Mouse (Mus musculus): ENCODE measurements around the gene Tspan15. TPM values are rescaled to one million over a fixed set of nuclear protein-coding genes. Genes with fewer than 3 reads are reported as not detected.

The Tspan15 gene
- total RNA-seq (2021) = 1 to 10 TPM; 3.5 to 6.4 TPM
- long read RNA-seq, experiment 1, transcript Tspan15-201 (8 exons, 3,638 nt) = major isoform, 9 of 18 reads
- long read RNA-seq, experiment 1, partial matches to known transcripts = 0 of 18 reads
- long read RNA-seq, experiment 1, other reads (novel, unspliced or antisense) = 9 of 18 reads
- long read RNA-seq, experiment 2, transcript Tspan15-201 (8 exons, 3,638 nt) = major isoform, 16 of 22 reads
- long read RNA-seq, experiment 2, partial matches to known transcripts = 0 of 22 reads
- long read RNA-seq, experiment 2, other reads (novel, unspliced or antisense) = 6 of 22 reads

- peak; percentile 83 to 92 for DNase-seq
- intact Hi-C loops (cut with DNase I) = no loop called here
Measured at GRCm38 (mm10) chr10:62230708-62231394, at the start of gene Tspan15. Gene Tspan15 (minus strand): TSS chr10:62231251.

GRCm38 (mm10) chr10:62279671-62280070 lies 48.6 kb upstream of the Tspan15 start:
- DNase-seq = no peak
- intact Hi-C loops (cut with DNase I) = no loop called here

DNA sequence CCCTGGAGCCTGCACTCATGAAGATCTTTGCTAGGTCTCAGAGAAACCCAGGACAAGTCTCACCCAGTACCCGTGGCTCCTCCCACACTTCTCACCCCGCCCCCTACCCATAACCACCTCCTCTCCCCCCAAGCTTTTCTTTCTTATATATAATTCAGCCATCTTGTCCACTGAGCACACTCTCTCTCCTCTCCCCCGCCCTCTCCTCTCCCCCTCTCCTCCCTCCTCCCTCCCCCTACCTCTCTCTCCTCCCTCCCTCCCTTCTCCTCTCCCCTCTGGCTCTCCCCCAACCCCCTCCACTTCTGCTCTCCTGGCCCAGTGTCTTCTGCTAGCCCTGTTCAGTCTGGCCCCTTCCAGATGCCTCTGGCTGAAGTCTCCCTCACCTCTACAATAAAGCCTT lies 48.0 kb upstream of the Tspan15 start:
- intact Hi-C loops (cut with DNase I) = no loop called here
- DNase-seq = no peak

DNA sequence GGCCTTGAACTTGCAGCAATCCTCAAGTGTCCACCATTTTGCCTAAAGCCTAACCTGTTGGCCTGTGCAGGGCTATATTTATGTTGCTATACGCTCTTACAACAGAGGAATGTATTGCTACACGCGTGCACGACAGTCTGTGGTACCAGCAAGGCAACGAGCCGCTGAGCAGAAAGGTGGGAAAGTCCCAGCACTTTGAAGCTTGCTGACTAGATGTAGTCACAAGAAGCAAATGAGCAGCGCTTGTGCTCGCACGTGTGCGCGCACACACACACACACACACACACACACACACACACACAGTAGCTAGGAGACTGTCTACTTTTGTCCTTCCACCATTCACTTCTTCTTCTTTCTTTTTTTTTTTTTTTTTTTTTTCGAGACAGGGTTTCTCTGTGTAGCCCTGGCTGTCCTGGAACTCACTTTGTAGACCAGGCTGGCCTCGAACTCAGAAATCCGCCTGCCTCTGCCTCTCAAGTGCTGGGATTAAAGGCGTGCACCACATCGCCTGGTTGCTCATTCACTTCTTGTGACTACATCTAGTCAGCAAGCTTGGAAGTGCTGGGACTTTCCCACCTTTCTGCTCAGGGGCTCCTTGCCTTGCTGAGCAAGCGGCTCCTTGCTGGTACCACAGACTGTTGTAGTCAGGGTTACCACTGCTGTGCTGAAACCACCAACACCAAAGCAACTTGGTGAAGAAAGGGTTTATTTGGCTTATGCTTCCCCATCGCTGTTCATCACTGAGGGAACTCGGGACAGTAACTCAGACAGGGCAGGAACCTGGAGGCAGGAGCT lies 46.6 kb upstream of the Tspan15 start:
- intact Hi-C loops (cut with DNase I) = no loop called here
- DNase-seq = no peak

DNA sequence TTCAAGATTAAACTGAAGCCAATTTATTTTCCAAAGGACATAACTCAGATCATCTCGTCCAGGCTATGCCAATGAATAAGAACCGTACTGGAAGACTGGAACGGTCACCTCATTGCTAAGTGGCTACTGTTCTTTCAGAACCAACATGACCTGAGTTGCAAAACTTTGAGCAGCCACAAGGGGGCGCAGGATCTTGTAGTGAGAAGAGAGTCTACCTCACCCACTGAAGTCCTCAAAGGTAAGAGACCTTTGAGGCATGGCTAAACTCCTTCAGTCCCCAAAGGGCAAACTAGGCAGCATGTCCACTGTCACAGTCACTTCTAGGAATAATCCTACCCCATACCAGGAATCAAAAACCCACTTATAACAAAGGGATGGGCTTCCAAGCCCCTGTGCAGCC lies 44.2 kb upstream of the Tspan15 start:
- intact Hi-C loops (cut with DNase I) = loop anchor here (2.0 kb wide), 1 partner anchor 138 kb away; no protein-coding TSS in a partner anchor
- DNase-seq = peak; percentile 79

DNA sequence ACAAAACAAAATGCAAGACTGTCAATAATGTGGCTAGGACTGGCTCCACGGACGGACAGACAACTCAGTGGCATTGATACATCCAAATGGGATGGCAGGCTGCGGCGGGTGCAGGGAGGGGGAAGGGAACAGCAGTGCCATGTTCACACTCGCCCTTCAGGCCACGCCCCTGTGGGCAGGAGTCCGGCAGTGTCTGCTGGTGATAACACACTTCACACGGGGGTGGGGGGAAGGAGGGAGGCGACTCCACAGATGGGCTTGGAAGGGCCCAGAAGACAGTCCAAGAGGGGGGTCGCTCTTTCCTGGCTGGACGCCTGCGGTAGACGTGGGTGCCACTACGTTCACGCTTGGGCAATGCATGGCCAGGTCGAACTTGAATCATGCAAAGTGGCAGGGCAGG lies 38.2 kb upstream of the Tspan15 start:
- intact Hi-C loops (cut with DNase I) = no loop called here
- DNase-seq = no peak

GRCm38 (mm10) chr10:62264299-62264698 lies 33.2 kb upstream of the Tspan15 start:
- intact Hi-C loops (cut with DNase I) = no loop called here
- DNase-seq = no peak

- DNase-seq = peak in 1 of 2 experiments; percentile 27
- intact Hi-C loops (cut with DNase I) = no loop called here
Measured at GRCm38 (mm10) chr10:62261115-62261886, 30.2 kb upstream of the Tspan15 start.

GRCm38 (mm10) chr10:62258298-62258697 lies 27.2 kb upstream of the Tspan15 start:
- intact Hi-C loops (cut with DNase I) = no loop called here
- DNase-seq = no peak

DNA sequence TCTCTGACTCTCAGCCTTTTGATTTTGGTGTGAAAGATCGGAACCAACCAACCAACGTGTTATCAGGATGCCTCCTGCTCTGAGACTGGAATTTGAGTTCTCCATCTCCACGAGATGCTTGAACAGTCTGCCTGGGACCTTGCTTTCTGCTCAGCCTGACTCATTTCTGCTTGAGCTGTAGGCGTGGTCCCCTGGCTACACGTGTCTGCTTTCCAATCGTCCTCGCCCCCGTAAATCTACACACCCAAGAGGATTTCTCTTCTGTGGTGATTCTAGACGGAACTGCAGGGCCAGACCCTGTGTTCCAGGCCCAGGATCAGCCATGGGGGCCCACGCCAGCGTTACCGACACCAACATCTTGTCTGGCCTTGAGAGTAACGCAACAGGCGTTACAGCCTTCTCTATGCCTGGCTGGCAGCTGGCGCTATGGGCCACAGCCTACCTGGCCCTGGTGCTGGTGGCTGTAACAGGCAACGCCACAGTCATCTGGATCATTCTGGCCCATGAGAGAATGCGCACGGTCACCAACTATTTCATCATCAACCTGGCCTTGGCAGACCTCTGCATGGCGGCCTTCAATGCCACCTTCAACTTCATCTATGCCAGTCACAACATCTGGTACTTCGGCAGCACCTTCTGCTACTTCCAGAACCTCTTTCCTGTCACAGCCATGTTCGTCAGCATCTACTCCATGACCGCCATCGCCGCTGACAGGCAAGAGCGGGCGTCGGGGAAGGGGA lies 21.6 kb upstream of the Tspan15 start:
- intact Hi-C loops (cut with DNase I) = no loop called here
- DNase-seq = no peak

GRCm38 (mm10) chr10:62252000-62252488 lies 21.0 kb upstream of the Tspan15 start, which contains the start of gene Tacr2:
Gene Tacr2 (plus strand): TSS chr10:62252438.
- intact Hi-C loops (cut with DNase I) = no loop called here
- no peak for DNase-seq

GRCm38 (mm10) chr10:62247815-62248214 lies 16.8 kb upstream of the Tspan15 start:
- intact Hi-C loops (cut with DNase I) = loop anchor here (5.0 kb wide), 2 partner anchors 191 to 266 kb away; no protein-coding TSS in a partner anchor
- no peak for DNase-seq

DNA sequence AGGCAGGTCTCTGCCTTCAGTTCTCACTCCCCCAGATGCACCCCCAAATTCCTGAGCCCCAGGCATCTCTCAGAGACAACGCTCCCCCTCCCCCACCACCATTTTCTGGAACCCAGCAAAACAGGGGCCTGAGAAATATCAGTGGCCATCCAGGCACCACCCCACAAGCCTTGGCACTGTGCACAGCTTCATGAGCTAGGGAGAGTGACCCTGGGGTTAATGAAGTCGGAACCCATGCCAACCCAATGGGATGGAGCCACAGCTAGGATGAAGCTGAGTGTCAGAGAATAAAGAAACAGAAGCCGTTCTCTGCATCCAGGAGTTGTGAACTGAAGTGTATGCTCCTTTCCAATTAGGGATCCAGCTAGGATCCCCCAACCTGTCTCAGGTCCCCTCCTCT lies 16.1 kb upstream of the Tspan15 start:
- intact Hi-C loops (cut with DNase I) = loop anchor here (5.0 kb wide), 2 partner anchors 190 to 265 kb away; no protein-coding TSS in a partner anchor
- no peak for DNase-seq

DNA sequence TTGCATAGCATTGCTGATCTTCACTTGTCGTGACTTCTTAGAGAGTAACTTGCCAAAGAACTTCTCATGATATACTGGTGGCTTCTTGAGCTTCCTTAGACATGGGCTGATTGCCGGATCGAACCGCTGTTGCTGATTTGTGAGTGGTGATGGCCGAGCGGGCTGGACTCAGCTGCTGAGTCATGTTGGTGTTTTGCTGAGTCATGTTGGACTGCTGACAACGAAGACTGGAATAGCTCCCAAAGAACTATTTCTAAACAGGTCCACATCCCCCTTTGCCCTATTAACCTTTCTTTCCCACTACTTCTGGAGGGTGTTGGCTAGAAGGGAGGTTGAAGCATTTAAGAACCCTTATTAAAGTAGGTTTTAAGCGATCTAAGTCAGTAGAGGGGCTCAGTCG lies 13.0 kb upstream of the Tspan15 start:
- intact Hi-C loops (cut with DNase I) = no loop called here
- no peak for DNase-seq

- peak in 1 of 2 experiments; percentile 21 for DNase-seq
- intact Hi-C loops (cut with DNase I) = loop anchor here (1.0 to 2.0 kb wide), 2 partner anchors 56 to 134 kb away; no protein-coding TSS in a partner anchor
Measured at GRCm38 (mm10) chr10:62242896-62243295, 11.8 kb upstream of the Tspan15 start.

GRCm38 (mm10) chr10:62242358-62242757 lies 11.3 kb upstream of the Tspan15 start:
- DNase-seq = no peak
- intact Hi-C loops (cut with DNase I) = loop anchor here (1.0 to 2.0 kb wide), 2 partner anchors 55 to 134 kb away; no protein-coding TSS in a partner anchor

DNA sequence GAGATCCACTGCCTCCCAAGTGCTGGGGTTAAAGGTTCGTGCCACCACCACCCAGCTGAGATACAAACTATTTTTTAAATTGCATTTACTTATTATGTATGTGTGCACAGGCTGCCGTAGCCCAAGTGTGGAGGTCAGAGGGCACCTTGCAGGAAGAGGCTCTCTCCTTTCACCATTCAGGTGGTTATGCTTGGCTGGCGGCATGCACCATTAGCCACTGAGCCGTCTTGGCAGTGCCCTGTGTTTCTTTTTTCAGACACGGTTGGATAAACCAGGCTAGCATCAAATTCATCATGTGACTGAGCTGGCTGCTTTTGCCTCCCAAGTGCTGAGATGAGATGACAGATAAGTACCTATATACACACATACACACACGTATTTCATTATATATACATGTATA lies 8.2 kb upstream of the Tspan15 start:
- intact Hi-C loops (cut with DNase I) = no loop called here
- DNase-seq = peak; percentile 31 to 52

- intact Hi-C loops (cut with DNase I) = no loop called here
Measured at GRCm38 (mm10) chr10:62238688-62239087, 7.6 kb upstream of the Tspan15 start.

DNA sequence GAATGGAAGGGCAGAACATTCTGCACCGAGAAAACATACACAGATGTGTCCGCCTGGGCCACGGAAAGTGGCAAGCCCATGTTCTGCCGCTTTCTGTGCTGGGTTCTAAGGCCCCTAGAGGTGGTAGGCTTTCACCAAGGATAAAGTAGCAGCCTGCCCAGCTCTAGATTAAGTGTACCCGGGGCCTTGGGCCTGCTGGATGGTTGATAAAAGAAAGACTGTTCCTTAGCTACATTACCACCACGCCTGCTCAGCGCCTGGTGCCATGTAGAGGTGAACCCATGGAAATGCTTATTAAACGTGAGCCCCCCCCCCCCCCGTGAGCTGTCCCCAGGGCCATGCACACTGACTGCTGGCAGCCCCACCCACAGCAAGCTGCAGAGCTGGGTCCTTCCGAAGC lies 6.2 kb upstream of the Tspan15 start:
- intact Hi-C loops (cut with DNase I) = no loop called here
- no peak for DNase-seq

More at GRCm38 (mm10) chr10:62238688-62239087, 7.6 kb upstream of the Tspan15 start:
- no peak for DNase-seq

All from gastrocnemius, postnatal 36 days (tissue).